Mouse (Mus musculus) MEL (cell line): Measurements from ENCODE around the gene Nfatc3. TPM values are rescaled to one million over a fixed set of nuclear protein-coding genes. Genes with fewer than 3 reads are reported as not detected.

ENCODE experiments used
- DNase-seq: peaks from one replicate; pipeline ENCODE4 v3.0.0; 2011; ENCODE audit warnings: low read depth, low spot score
- H3K27ac ChIP-seq: 2 replicates; pipeline ENCODE4 v1.5.1; 2012; ENCODE audit warnings: low read depth, mild to moderate bottlenecking, control low read depth, low read length, moderate library complexity; ENCODE audit not compliant: control insufficient read depth
- H3K27me3 ChIP-seq, 2 experiments: fragments of 150-350 bp in 1 of 2; sonication (generic) in 1 of 2; 2 replicates each; pipeline ENCODE4 v1.6.1; 2012; ENCODE audit warnings: low read length in 2 of 2, mild to moderate bottlenecking in 2 of 2, improper control_type of control experiment in 1 of 2, moderate library complexity in 1 of 2; ENCODE audit not compliant: insufficient read depth in 2 of 2, control insufficient read depth in 1 of 2
- H3K36me3 ChIP-seq, 2 experiments: 2 replicates each; pipeline ENCODE4 v1.6.1; 2012 to 2014; ENCODE audit warnings: low read length in 2 of 2, improper control_type of control experiment in 1 of 2, inconsistent platforms in 1 of 2, mild to moderate bottlenecking in 1 of 2; ENCODE audit not compliant: insufficient read depth in 2 of 2, control insufficient read depth in 1 of 2
- H3K4me1 ChIP-seq, 2 experiments: fragments of 150-350 bp in 1 of 2; sonication (generic) in 1 of 2; 2 replicates each; pipeline ENCODE4 v1.6.1; 2012; ENCODE audit warnings: low read length in 2 of 2, improper control_type of control experiment in 1 of 2, mild to moderate bottlenecking in 1 of 2; ENCODE audit not compliant: insufficient read depth in 2 of 2, control insufficient read depth in 1 of 2
- H3K4me3 ChIP-seq, 2 experiments: fragments of 150-350 bp in 1 of 2; sonication (generic) in 1 of 2; 2 replicates each; pipeline ENCODE4 v1.5.1; 2012; ENCODE audit warnings: low read depth in 2 of 2, low read length in 2 of 2, mild to moderate bottlenecking in 2 of 2, moderate library complexity in 2 of 2, control low read depth in 1 of 2, improper control_type of control experiment in 1 of 2; ENCODE audit not compliant: control insufficient read depth in 1 of 2, insufficient read depth in 1 of 2
- H3K79me2 ChIP-seq: 2 replicates; pipeline ENCODE4 v1.6.1; 2012; ENCODE audit warnings: mild to moderate bottlenecking, low read length, moderate library complexity; ENCODE audit not compliant: control insufficient read depth, poor library complexity, insufficient read depth
- H3K9ac ChIP-seq: 2 replicates; pipeline ENCODE4 v1.6.1; 2012; ENCODE audit warnings: low read depth, mild to moderate bottlenecking, control low read depth, low read length, moderate library complexity; ENCODE audit not compliant: control insufficient read depth, poor library complexity, severe bottlenecking
- H3K9me3 ChIP-seq: fragments of 150-350 bp; sonication (generic); replicated peaks from 2 replicates; pipeline ENCODE4 v1.6.1; 2012; ENCODE audit warnings: mild to moderate bottlenecking, low read length, improper control_type of control experiment, moderate library complexity; ENCODE audit not compliant: insufficient read depth
- CHD2 ChIP-seq: IDR thresholded peaks from 2 replicates; pipeline ENCODE4 v1.6.1; 2011; ENCODE audit warnings: low read length, improper control_type of control experiment
- ELF1 ChIP-seq: IDR thresholded peaks from 2 replicates; pipeline ENCODE4 v1.6.1; 2014; ENCODE audit warnings: low read depth, mild to moderate bottlenecking, inconsistent platforms, low read length, improper control_type of control experiment, moderate library complexity
- GATA1 ChIP-seq: IDR thresholded peaks from 2 replicates; pipeline ENCODE4 v1.6.1; 2011; ENCODE audit warnings: low read depth, low read length, improper control_type of control experiment
- MAFK ChIP-seq: IDR thresholded peaks from 2 replicates; pipeline ENCODE4 v1.6.1; 2011; ENCODE audit warnings: low read depth, mild to moderate bottlenecking, low read length, improper control_type of control experiment, borderline replicate concordance
- MEF2A ChIP-seq: IDR thresholded peaks from 2 replicates; pipeline ENCODE4 v1.6.1; 2014; ENCODE audit warnings: low read depth, mild to moderate bottlenecking, inconsistent platforms, low read length, improper control_type of control experiment; ENCODE audit not compliant: poor library complexity, insufficient replicate concordance, severe bottlenecking; ENCODE audit errors: extremely low read depth
- MXI1 ChIP-seq: IDR thresholded peaks from 2 replicates; pipeline ENCODE4 v1.6.1; 2011; ENCODE audit warnings: mild to moderate bottlenecking, low read depth, low read length, improper control_type of control experiment
- POLR2A ChIP-seq, 2 experiments: IDR thresholded peaks; 2 replicates each; pipeline ENCODE4 v1.6.1; 2011 to 2012; ENCODE audit warnings: low read length in 2 of 2, mild to moderate bottlenecking in 2 of 2, control low read depth in 1 of 2, improper control_type of control experiment in 1 of 2, low read depth in 1 of 2, moderate library complexity in 1 of 2; ENCODE audit not compliant: control insufficient read depth in 1 of 2, insufficient read depth in 1 of 2, poor library complexity in 1 of 2
- POLR2AphosphoS2 ChIP-seq: IDR thresholded peaks from 2 replicates; pipeline ENCODE4 v1.6.1; 2011; ENCODE audit warnings: low read length, improper control_type of control experiment
- SIN3A ChIP-seq: IDR thresholded peaks from 2 replicates; pipeline ENCODE4 v1.6.1; 2012; ENCODE audit warnings: low read length, improper control_type of control experiment, inconsistent platforms
- TAL1 ChIP-seq: IDR thresholded peaks from 2 replicates; pipeline ENCODE4 v1.6.1; 2012; ENCODE audit warnings: mild to moderate bottlenecking, inconsistent platforms, low read length, moderate library complexity, mixed read lengths
- TBP ChIP-seq: IDR thresholded peaks from 2 replicates; pipeline ENCODE4 v1.8.0; 2011; ENCODE audit warnings: low read depth, low read length, improper control_type of control experiment
- USF1 ChIP-seq: IDR thresholded peaks from 2 replicates; pipeline ENCODE4 v1.6.1; 2014; ENCODE audit warnings: low read depth, mild to moderate bottlenecking, inconsistent platforms, low read length, improper control_type of control experiment, moderate library complexity
- USF2 ChIP-seq, 2 experiments: IDR thresholded peaks; 2 replicates each; pipeline ENCODE4 v1.6.1; 2011 to 2012; ENCODE audit warnings: improper control_type of control experiment in 2 of 2, low read length in 2 of 2, borderline replicate concordance in 1 of 2, inconsistent platforms in 1 of 2, low read depth in 1 of 2, mild to moderate bottlenecking in 1 of 2; ENCODE audit not compliant: insufficient read depth in 1 of 2
- ZMIZ1 ChIP-seq: IDR thresholded peaks from 2 replicates; pipeline ENCODE4 v1.6.1; 2012; ENCODE audit warnings: low read depth, mild to moderate bottlenecking, inconsistent platforms, low read length, improper control_type of control experiment, moderate library complexity
- polyA plus RNA-seq, 2 experiments: library from polyadenylated mRNA; stranded (reverse) in 1 of 2; unstranded in 1 of 2; fragments of >175 nt in 1 of 2; fragments of >200 nt in 1 of 2; gene quantifications; 2 replicates each; pipeline versions ENCODE4 v1.2.1 to v1.2.4; 2012; ENCODE audit warnings: low replicate concordance in 2 of 2, low read depth in 1 of 2; ENCODE audit not compliant: insufficient read length in 2 of 2, insufficient read depth in 1 of 2, missing spikeins in 1 of 2
- total RNA-seq: library from RNA; depleted of rRNA; stranded (reverse); fragments of 300-350 nt; gene quantifications from 2 replicates; pipeline ENCODE4 v1.2.3, GENCODE M21; 2012

Gene Nfatc3
- total and polyA plus RNA-seq, 3 experiments: 14.4 to 59.3 (median 50.2) TPM

DNA sequence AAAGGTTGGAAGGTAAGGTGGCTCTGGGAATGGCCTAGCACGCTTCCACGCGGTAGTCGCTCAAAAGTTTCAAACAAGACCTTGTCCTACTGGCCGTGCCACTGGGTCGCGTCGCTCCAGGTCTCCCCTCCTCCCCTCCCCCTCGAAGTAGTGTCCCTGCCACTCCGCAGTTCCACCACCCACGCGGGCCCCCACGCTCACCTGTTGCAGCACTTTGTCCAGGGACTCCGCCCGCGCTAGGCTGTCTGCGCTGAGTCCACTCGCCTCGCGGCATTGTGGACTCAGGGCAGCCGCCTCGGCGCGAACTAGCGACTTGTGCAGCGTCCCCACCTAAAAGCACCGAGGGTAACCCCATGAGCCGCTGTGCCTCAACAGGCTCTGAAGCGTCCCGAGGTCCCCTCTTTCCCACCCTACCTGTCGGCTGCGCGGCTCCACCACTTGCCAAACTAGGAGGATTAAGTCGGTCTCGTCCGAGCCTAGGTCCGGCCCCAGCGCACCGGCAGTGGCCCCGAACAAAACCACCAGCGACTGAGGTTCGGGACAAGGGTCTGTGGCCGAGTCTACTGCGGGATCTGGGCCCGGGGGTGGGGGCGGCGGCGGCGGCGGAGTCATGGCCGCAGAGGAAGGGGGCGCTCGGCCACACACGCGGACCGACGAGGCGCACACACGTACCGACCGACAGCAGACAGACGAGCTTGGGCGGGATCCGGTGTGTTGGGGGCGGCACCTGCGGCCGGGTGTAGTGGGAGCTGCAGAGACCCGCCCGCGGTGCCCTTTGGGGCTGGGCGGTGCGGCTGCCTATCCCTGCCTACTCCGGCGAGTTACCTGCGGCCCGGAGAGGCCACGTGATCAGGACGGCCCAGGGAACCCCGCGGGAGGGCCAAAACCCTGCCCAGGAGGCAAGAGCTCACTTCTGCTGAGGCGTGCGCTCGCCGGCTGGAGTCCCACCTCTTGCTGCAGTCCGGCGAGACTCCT lies 77.8 kb downstream of the Nfatc3 start, which contains the start of gene Esrp2:
TSS of gene Esrp2 (minus strand) at position 819 of the 975 bp plus-strand sequence.
- 0 out of 4 replicates have a peak, but pooled peaks of 1 of the 2 experiments have one; percentile 9 for TF ChIP-seq POLR2A (IDR thresholded peaks at IDR 0.05; ENCODE audit: control insufficient read depth in 1 of 2, insufficient read depth in 1 of 2, low read depth in 1 of 2, low read length in 2 of 2, poor library complexity in 1 of 2)
- peak; percentile 80 for TF ChIP-seq USF1
- TF ChIP-seq POLR2AphosphoS2: no peak
- TF ChIP-seq, all 39 proteins: peak for 2
- Histone ChIP-seq H3K27me3 (peaks cover 0 to 7% of the 10 kb centered on the region in 2 experiments; a peak in 2 of 4 replicates), H3K9me3 (no peaks in the 10 kb centered on the region), H3K27ac (no peak within 1 kb of the TSS), H3K4me3 (peak within 1 kb of the TSS; percentile 45 to 60), H3K9ac (peak within 1 kb of the TSS; percentile 62), H3K4me1 (peaks cover 0 to 19% of the 10 kb centered on the region in 2 experiments; a peak in 2 of 4 replicates), H3K79me2 (no peaks in the 10 kb centered on the region), H3K36me3 (peaks cover 0 to 8% of the 10 kb centered on the region in 2 experiments; a peak in 2 of 4 replicates)
- DNase-seq: no peak

GRCm38 (mm10) chr8:106137218-106137905 lies 78.7 kb downstream of the Nfatc3 start:
- Histone ChIP-seq H3K36me3 (peaks cover 0 to 5% of the 10 kb centered on the region in 2 experiments; a peak in 1 of 4 replicates), H3K79me2 (no peaks in the 10 kb centered on the region), H3K4me1 (peaks cover 0 to 15% of the 10 kb centered on the region in 2 experiments; a peak in 3 of 4 replicates), H3K9ac (no peak overlapping the region), H3K27me3 (peaks cover 0 to 7% of the 10 kb centered on the region in 2 experiments; a peak in 2 of 4 replicates), H3K4me3 (no peak overlapping the region), H3K9me3 (no peaks in the 10 kb centered on the region), H3K27ac (no peak overlapping the region)
- TF ChIP-seq USF2 (IDR thresholded peaks at IDR 0.05; ENCODE audit: borderline replicate concordance in 1 of 2, insufficient read depth in 1 of 2, low read depth in 1 of 2, low read length in 2 of 2) (no peak), ZMIZ1 (no peak), MXI1 (no peak), TBP (no peak), CHD2 (no peak), USF1 (no peak), ELF1 (no peak), TAL1 (no peak), SIN3A (no peak), MAFK (no peak), GATA1 (no peak), MEF2A (no peak)
- DNase-seq: no peak
